Mouse (Mus musculus): ENCODE results near the gene Prkaa2. TPM values are rescaled to one million over a fixed set of nuclear protein-coding genes. Genes with fewer than 3 reads are reported as not detected.

Prkaa2 gene
- total and polyA plus RNA-seq, 3 experiments = 0.11 TPM; not detected in 2

- no peak for DNase-seq (ENCODE audit: low spot score)
- no peak for ATAC-seq (ENCODE audit: extremely low read depth, insufficient number of reproducible peaks, low FRiP score, poor library complexity, severe bottlenecking)
- no peaks in the 10 kb centered on the region for H3K27me3 ChIP-seq (ENCODE audit: insufficient read depth, low read length)
- peaks cover 52% of the 10 kb centered on the region for H3K9me3 ChIP-seq (replicated peaks)
- H3K4me3 ChIP-seq (ENCODE audit: low read depth, low read length) = no peak overlapping the region
- no peaks in the 10 kb centered on the region for H3K36me3 ChIP-seq (replicated peaks)
- H3K4me1 ChIP-seq (ENCODE audit: insufficient read depth, low read depth, low read length) = no peaks in the 10 kb centered on the region
- TF ChIP-seq CTCF (IDR thresholded peaks at IDR 0.05; ENCODE audit: low read depth, low read length) (no peak), TAL1 (conservative IDR thresholded peaks at IDR 0.05; ENCODE audit: low read depth, low read length) (no peak), GATA1 (IDR thresholded peaks at IDR 0.05; ENCODE audit: borderline replicate concordance, low read length) (no peak), POLR2AphosphoS5 (IDR thresholded peaks at IDR 0.05; ENCODE audit: insufficient replicate concordance, low read depth, low read length) (no peak), GATA2 (IDR thresholded peaks at IDR 0.05; ENCODE audit: borderline replicate concordance, low read depth, low read length) (no peak)
These were observed 116.4 kb downstream of the Prkaa2 start for GRCm38 (mm10) chr4:104993140-104993874.

GRCm38 (mm10) chr4:104992271-104992670 is 117.4 kb downstream of the Prkaa2 start:
- no peak for TF ChIP-seq TAL1 (conservative IDR thresholded peaks at IDR 0.05; ENCODE audit: low read depth, low read length)
- TF ChIP-seq CTCF (IDR thresholded peaks at IDR 0.05; ENCODE audit: low read depth, low read length) = no peak
- no peak for TF ChIP-seq GATA2 (IDR thresholded peaks at IDR 0.05; ENCODE audit: borderline replicate concordance, low read depth, low read length)
- Histone ChIP-seq H3K4me1 (ENCODE audit: insufficient read depth, low read depth, low read length) (no peaks in the 10 kb centered on the region), H3K27me3 (ENCODE audit: insufficient read depth, low read length) (no peaks in the 10 kb centered on the region), H3K9me3 (replicated peaks) (peaks cover 50% of the 10 kb centered on the region), H3K36me3 (replicated peaks) (no peaks in the 10 kb centered on the region), H3K4me3 (ENCODE audit: low read depth, low read length) (no peak overlapping the region)
- ATAC-seq (ENCODE audit: extremely low read depth, insufficient number of reproducible peaks, low FRiP score, poor library complexity, severe bottlenecking) (no peak), DNase-seq (ENCODE audit: low spot score) (no peak)

- H3K9me3 ChIP-seq (replicated peaks) = peaks cover 46% of the 10 kb centered on the region
- no peaks in the 10 kb centered on the region for H3K27me3 ChIP-seq (ENCODE audit: insufficient read depth, low read length)
- H3K36me3 ChIP-seq (replicated peaks) = no peaks in the 10 kb centered on the region
- no peaks in the 10 kb centered on the region for H3K4me1 ChIP-seq (ENCODE audit: insufficient read depth, low read depth, low read length)
- H3K4me3 ChIP-seq (ENCODE audit: low read depth, low read length) = no peak overlapping the region
- ATAC-seq (ENCODE audit: extremely low read depth, insufficient number of reproducible peaks, low FRiP score, poor library complexity, severe bottlenecking) = no peak
- TF ChIP-seq TAL1 (conservative IDR thresholded peaks at IDR 0.05; ENCODE audit: low read depth, low read length) (no peak), GATA1 (IDR thresholded peaks at IDR 0.05; ENCODE audit: borderline replicate concordance, low read length) (no peak), CTCF (IDR thresholded peaks at IDR 0.05; ENCODE audit: low read depth, low read length) (no peak), GATA2 (IDR thresholded peaks at IDR 0.05; ENCODE audit: borderline replicate concordance, low read depth, low read length) (no peak), POLR2AphosphoS5 (IDR thresholded peaks at IDR 0.05; ENCODE audit: insufficient replicate concordance, low read depth, low read length) (no peak)
- DNase-seq (ENCODE audit: low spot score) = no peak
These were observed 119.0 kb downstream of the Prkaa2 start for GRCm38 (mm10) chr4:104990686-104991085.

- DNase-seq (ENCODE audit: low spot score) = no peak
- H3K4me1 ChIP-seq (ENCODE audit: insufficient read depth, low read depth, low read length) = no peaks in the 10 kb centered on the region
- H3K9me3 ChIP-seq (replicated peaks) = peaks cover 40% of the 10 kb centered on the region
- no peak for TF ChIP-seq POLR2AphosphoS5 (IDR thresholded peaks at IDR 0.05; ENCODE audit: insufficient replicate concordance, low read depth, low read length)
- no peak for TF ChIP-seq TAL1 (conservative IDR thresholded peaks at IDR 0.05; ENCODE audit: low read depth, low read length)
- TF ChIP-seq GATA2 (IDR thresholded peaks at IDR 0.05; ENCODE audit: borderline replicate concordance, low read depth, low read length) = no peak
- no peak for TF ChIP-seq CTCF (IDR thresholded peaks at IDR 0.05; ENCODE audit: low read depth, low read length)
- TF ChIP-seq GATA1 (IDR thresholded peaks at IDR 0.05; ENCODE audit: borderline replicate concordance, low read length) = no peak
- H3K36me3 ChIP-seq (replicated peaks) = no peaks in the 10 kb centered on the region
- no peak for ATAC-seq (ENCODE audit: extremely low read depth, insufficient number of reproducible peaks, low FRiP score, poor library complexity, severe bottlenecking)
- H3K27me3 ChIP-seq (ENCODE audit: insufficient read depth, low read length) = no peaks in the 10 kb centered on the region
- no peak overlapping the region for H3K4me3 ChIP-seq (ENCODE audit: low read depth, low read length)
These were observed 119.7 kb downstream of the Prkaa2 start for GRCm38 (mm10) chr4:104990016-104990415.

- no peaks in the 10 kb centered on the region for H3K36me3 ChIP-seq (replicated peaks)
- no peaks in the 10 kb centered on the region for H3K27me3 ChIP-seq (ENCODE audit: insufficient read depth, low read length)
- no peak overlapping the region for H3K4me3 ChIP-seq (ENCODE audit: low read depth, low read length)
- TF ChIP-seq POLR2AphosphoS5 (IDR thresholded peaks at IDR 0.05; ENCODE audit: insufficient replicate concordance, low read depth, low read length) (no peak), GATA1 (IDR thresholded peaks at IDR 0.05; ENCODE audit: borderline replicate concordance, low read length) (no peak), TAL1 (conservative IDR thresholded peaks at IDR 0.05; ENCODE audit: low read depth, low read length) (no peak), GATA2 (IDR thresholded peaks at IDR 0.05; ENCODE audit: borderline replicate concordance, low read depth, low read length) (no peak), CTCF (IDR thresholded peaks at IDR 0.05; ENCODE audit: low read depth, low read length) (no peak)
- ATAC-seq (ENCODE audit: extremely low read depth, insufficient number of reproducible peaks, low FRiP score, poor library complexity, severe bottlenecking) (no peak), DNase-seq (ENCODE audit: low spot score) (no peak)
- H3K4me1 ChIP-seq (ENCODE audit: insufficient read depth, low read depth, low read length) = no peaks in the 10 kb centered on the region
- peaks cover 38% of the 10 kb centered on the region for H3K9me3 ChIP-seq (replicated peaks)
These were observed 121.0 kb downstream of the Prkaa2 start for GRCm38 (mm10) chr4:104988709-104989108.

- no peak for ATAC-seq (ENCODE audit: extremely low read depth, insufficient number of reproducible peaks, low FRiP score, poor library complexity, severe bottlenecking)
- no peak for TF ChIP-seq GATA1 (IDR thresholded peaks at IDR 0.05; ENCODE audit: borderline replicate concordance, low read length)
- no peak for TF ChIP-seq TAL1 (conservative IDR thresholded peaks at IDR 0.05; ENCODE audit: low read depth, low read length)
- TF ChIP-seq GATA2 (IDR thresholded peaks at IDR 0.05; ENCODE audit: borderline replicate concordance, low read depth, low read length) = no peak
- no peak for TF ChIP-seq CTCF (IDR thresholded peaks at IDR 0.05; ENCODE audit: low read depth, low read length)
- TF ChIP-seq POLR2AphosphoS5 (IDR thresholded peaks at IDR 0.05; ENCODE audit: insufficient replicate concordance, low read depth, low read length) = no peak
These were observed 121.6 kb downstream of the Prkaa2 start for GRCm38 (mm10) chr4:104988102-104988501.

More at GRCm38 (mm10) chr4:104988102-104988501, 121.6 kb downstream of the Prkaa2 start:
- DNase-seq (ENCODE audit: low spot score) = no peak
- Histone ChIP-seq H3K4me3 (ENCODE audit: low read depth, low read length) (no peak overlapping the region), H3K27me3 (ENCODE audit: insufficient read depth, low read length) (no peaks in the 10 kb centered on the region), H3K4me1 (ENCODE audit: insufficient read depth, low read depth, low read length) (no peaks in the 10 kb centered on the region), H3K9me3 (replicated peaks) (peaks cover 35% of the 10 kb centered on the region), H3K36me3 (replicated peaks) (no peaks in the 10 kb centered on the region)

Data from G1E (cell line).